Mouse (Mus musculus): ENCODE measurements around the gene Mrvi1.

GRCm38 (mm10) chr7:110847321-110847720 is 134.9 kb downstream of the Mrvi1 start:
- TF ChIP-seq ZC3H11A (IDR thresholded peaks at IDR 0.05; ENCODE audit: borderline replicate concordance, low read depth, low read length), result no peak
- TF ChIP-seq ZNF384 (IDR thresholded peaks at IDR 0.05; ENCODE audit: low read depth, low read length), result no peak
- no peak for TF ChIP-seq MAFK (IDR thresholded peaks at IDR 0.05; ENCODE audit: insufficient read depth, low read depth, low read length)
- no peak for TF ChIP-seq HCFC1 (IDR thresholded peaks at IDR 0.05; ENCODE audit: borderline replicate concordance, insufficient read depth, low read length)
- TF ChIP-seq CHD2 (IDR thresholded peaks at IDR 0.05; ENCODE audit: low read depth, low read length), result no peak
